Mouse (Mus musculus) G1E (cell line): Measurements from ENCODE around the gene Wdr83os.

ENCODE experiments used
- CTCF ChIP-seq: IDR thresholded peaks from 2 replicates; pipeline ENCODE4 v1.5.1; 2012; ENCODE audit warnings: low read depth, low read length, inconsistent platforms, mixed read lengths
- GATA1 ChIP-seq: IDR thresholded peaks from 2 replicates; pipeline ENCODE4 v1.6.1; 2012; ENCODE audit warnings: borderline replicate concordance, low read length, inconsistent platforms, mixed read lengths
- GATA2 ChIP-seq: IDR thresholded peaks from 2 replicates; pipeline ENCODE4 v1.6.1; 2012; ENCODE audit warnings: low read depth, low read length, inconsistent platforms, borderline replicate concordance
- POLR2AphosphoS5 ChIP-seq: IDR thresholded peaks from 2 replicates; pipeline ENCODE4 v1.6.1; 2012; ENCODE audit warnings: low read depth, low read length, inconsistent platforms; ENCODE audit not compliant: insufficient replicate concordance
- TAL1 ChIP-seq: conservative IDR thresholded peaks from 2 replicates; pipeline ENCODE4 v1.6.1; 2012; ENCODE audit warnings: low read depth, low read length, inconsistent platforms, mixed read lengths

DNA sequence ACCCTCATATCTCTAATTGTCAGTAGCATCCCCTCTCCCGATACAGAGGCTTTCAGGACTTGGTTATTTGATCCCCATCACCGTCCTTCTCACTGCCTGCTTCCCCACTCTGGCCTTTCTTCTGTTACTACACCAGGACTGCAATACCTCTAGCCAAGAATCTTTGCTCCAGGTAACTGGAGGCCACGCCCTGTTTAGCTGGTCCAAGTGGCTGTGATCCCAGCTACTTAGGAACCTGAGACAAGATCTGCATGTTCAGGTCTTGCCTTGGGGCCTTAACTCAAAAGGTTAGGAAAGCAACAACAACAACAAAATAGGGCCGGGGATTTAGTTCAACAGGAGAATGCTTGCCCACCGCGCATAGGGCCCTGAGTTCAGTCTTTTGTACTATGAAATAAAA is 36.9 kb upstream of the Wdr83os start:
- TF ChIP-seq CTCF (no peak), GATA1 (no peak), POLR2AphosphoS5 (no peak), GATA2 (no peak), TAL1 (no peak)
